Mouse (Mus musculus) CH12.LX (cell line): ENCODE results near the gene Bpgm.

Source experiments
- CTCF ChIP-seq, 2 experiments: IDR thresholded peaks in 1 of 2; conservative IDR thresholded peaks in 1 of 2; 2 replicates each; pipeline ENCODE4 v1.5.1; 2011 to 2012; ENCODE audit warnings: low read depth in 2 of 2, low read length in 2 of 2, improper control_type of control experiment in 1 of 2, inconsistent platforms in 1 of 2, mild to moderate bottlenecking in 1 of 2, moderate library complexity in 1 of 2
- EP300 ChIP-seq: IDR thresholded peaks from 2 replicates; pipeline ENCODE4 v1.6.1; 2011; ENCODE audit warnings: low read length, improper control_type of control experiment
- GABPA ChIP-seq: IDR thresholded peaks from 2 replicates; pipeline ENCODE4 v1.6.1; 2012; ENCODE audit warnings: low read depth, low read length, improper control_type of control experiment, inconsistent platforms; ENCODE audit not compliant: insufficient replicate concordance
- POLR2A ChIP-seq: IDR thresholded peaks from 2 replicates; pipeline ENCODE4 v1.6.1; 2011; ENCODE audit warnings: low read depth, mild to moderate bottlenecking, improper control_type of control experiment, low read length

GRCm38 (mm10) chr6:34443791-34444190 lies 32.2 kb upstream of the Bpgm start:
- no peak for TF ChIP-seq GABPA
- TF ChIP-seq POLR2A: no peak
- TF ChIP-seq CTCF (conservative IDR thresholded peaks at IDR 0.05 in 1 of 2, IDR thresholded peaks at IDR 0.05 in 1 of 2; ENCODE audit: low read depth in 2 of 2, low read length in 2 of 2): no peak
- TF ChIP-seq EP300: no peak
